Mouse (Mus musculus) ES-Bruce4 (cell line): Measurements from ENCODE around the gene Mpl. TPM values are rescaled to one million over a fixed set of nuclear protein-coding genes. Genes with fewer than 3 reads are reported as not detected.

Source experiments
- H3K27ac ChIP-seq: 2 replicates; pipeline ENCODE4 v1.5.1; 2012; ENCODE audit warnings: low read length, inconsistent platforms; ENCODE audit not compliant: insufficient read depth
- H3K27me3 ChIP-seq: 2 replicates; pipeline ENCODE4 v1.6.1; 2012; ENCODE audit warnings: mild to moderate bottlenecking, low read length, inconsistent platforms; ENCODE audit not compliant: control insufficient read depth, poor library complexity, insufficient read depth, severe bottlenecking
- H3K36me3 ChIP-seq: 2 replicates; pipeline ENCODE4 v1.6.1; 2012; ENCODE audit warnings: inconsistent platforms, mild to moderate bottlenecking, low read length, moderate library complexity; ENCODE audit not compliant: control insufficient read depth, poor library complexity, insufficient read depth, severe bottlenecking
- H3K4me1 ChIP-seq: one replicate; pipeline ENCODE4 v1.8.1; 2011; ENCODE audit warnings: low read length; ENCODE audit not compliant: control insufficient read depth, insufficient read depth
- H3K4me3 ChIP-seq: 2 replicates; pipeline ENCODE4 v1.5.1; 2011; ENCODE audit warnings: low read depth, mild to moderate bottlenecking, low read length
- H3K9ac ChIP-seq: 2 replicates; pipeline ENCODE4 v1.6.1; 2012; ENCODE audit warnings: low read depth, mild to moderate bottlenecking, inconsistent platforms; ENCODE audit not compliant: poor library complexity, severe bottlenecking
- H3K9me3 ChIP-seq: replicated peaks from 2 replicates; pipeline ENCODE4 v1.6.1; 2012; ENCODE audit warnings: mild to moderate bottlenecking, low read length, inconsistent platforms; ENCODE audit not compliant: control insufficient read depth, poor library complexity, insufficient read depth, severe bottlenecking
- CTCF ChIP-seq: IDR thresholded peaks from one replicate; pipeline ENCODE4 v1.8.1; 2011; ENCODE audit warnings: low read depth, low read length
- EP300 ChIP-seq: IDR thresholded peaks from 2 replicates; pipeline ENCODE4 v1.6.1; 2011; ENCODE audit warnings: low read depth, low read length; ENCODE audit not compliant: insufficient read depth
- POLR2A ChIP-seq: IDR thresholded peaks from one replicate; pipeline ENCODE4 v1.8.1; 2011; ENCODE audit warnings: low read length; ENCODE audit not compliant: insufficient read depth
- polyA plus RNA-seq: library from polyadenylated mRNA; stranded (reverse); fragments of >200 nt; gene quantifications from 2 replicates; pipeline ENCODE4 v1.2.4, GENCODE M21; 2011; ENCODE audit warnings: low read depth; ENCODE audit not compliant: missing spikeins, insufficient read depth, insufficient read length

The Mpl gene
- polyA plus RNA-seq, result not detected in 2 replicates

GRCm38 (mm10) chr4:118457345-118457975 is at the start of gene Mpl:
Mpl (minus strand) TSS chr4:118457513.
- Histone ChIP-seq H3K9ac (no peak within 1 kb of the TSS), H3K36me3 (no peaks in the 10 kb centered on the region), H3K27ac (no peak within 1 kb of the TSS), H3K27me3 (no peaks in the 10 kb centered on the region), H3K4me3 (no peak within 1 kb of the TSS), H3K4me1 (no peaks in the 10 kb centered on the region), H3K9me3 (no peaks in the 10 kb centered on the region)
- TF ChIP-seq EP300 (no peak), POLR2A (no peak), CTCF (no peak)

- H3K4me3 ChIP-seq, result no peak overlapping the region
- no peak overlapping the region for H3K27ac ChIP-seq
- no peak overlapping the region for H3K9ac ChIP-seq
- H3K27me3 ChIP-seq, result no peaks in the 10 kb centered on the region
- peaks cover 6% of the 10 kb centered on the region for H3K4me1 ChIP-seq
- H3K9me3 ChIP-seq, result no peaks in the 10 kb centered on the region
- TF ChIP-seq EP300 (no peak), CTCF (no peak), POLR2A (no peak)
- H3K36me3 ChIP-seq, result no peaks in the 10 kb centered on the region
Measured at GRCm38 (mm10) chr4:118505551-118505950, 48.2 kb upstream of the Mpl start.

- Histone ChIP-seq H3K9ac (no peak overlapping the region), H3K4me3 (no peak overlapping the region), H3K36me3 (no peaks in the 10 kb centered on the region), H3K9me3 (no peaks in the 10 kb centered on the region), H3K27ac (no peak overlapping the region), H3K4me1 (no peaks in the 10 kb centered on the region), H3K27me3 (no peaks in the 10 kb centered on the region)
- TF ChIP-seq EP300 (no peak), CTCF (no peak), POLR2A (no peak)
Measured at GRCm38 (mm10) chr4:118500792-118501191, 43.5 kb upstream of the Mpl start.

GRCm38 (mm10) chr4:118500171-118500724 is 42.9 kb upstream of the Mpl start:
- Histone ChIP-seq H3K9me3 (no peaks in the 10 kb centered on the region), H3K9ac (no peak overlapping the region), H3K36me3 (no peaks in the 10 kb centered on the region), H3K27ac (no peak overlapping the region), H3K4me1 (no peaks in the 10 kb centered on the region), H3K4me3 (no peak overlapping the region), H3K27me3 (no peaks in the 10 kb centered on the region)
- TF ChIP-seq EP300 (no peak), CTCF (no peak), POLR2A (no peak)

- Histone ChIP-seq H3K9me3 (no peaks in the 10 kb centered on the region), H3K27ac (no peak overlapping the region), H3K27me3 (no peaks in the 10 kb centered on the region), H3K9ac (no peak overlapping the region), H3K36me3 (no peaks in the 10 kb centered on the region), H3K4me1 (peaks cover 2% of the 10 kb centered on the region), H3K4me3 (no peak overlapping the region)
- TF ChIP-seq POLR2A (no peak), EP300 (no peak), CTCF (no peak)
Measured at GRCm38 (mm10) chr4:118490461-118490860, 33.1 kb upstream of the Mpl start.

GRCm38 (mm10) chr4:118489717-118490132 is 32.4 kb upstream of the Mpl start, which contains the start of gene Tie1:
Tie1 (minus strand) TSS chr4:118490061.
- H3K4me1 ChIP-seq, result peaks cover 2% of the 10 kb centered on the region
- H3K4me3 ChIP-seq, result no peak within 1 kb of the TSS

More at GRCm38 (mm10) chr4:118489717-118490132, 32.4 kb upstream of the Mpl start, which contains the start of gene Tie1:
- Histone ChIP-seq H3K36me3 (no peaks in the 10 kb centered on the region), H3K9me3 (no peaks in the 10 kb centered on the region), H3K27me3 (no peaks in the 10 kb centered on the region), H3K9ac (no peak within 1 kb of the TSS), H3K27ac (no peak within 1 kb of the TSS)
- no peak for TF ChIP-seq CTCF
- TF ChIP-seq POLR2A, result no peak
- TF ChIP-seq EP300, result no peak
